Mouse (Mus musculus): ENCODE results near the gene Tyrobp.

Gene Tyrobp

GRCm38 (mm10) chr7:30443696-30444095, 30.1 kb downstream of the Tyrobp start:
- TF ChIP-seq GATA4 (IDR thresholded peaks at IDR 0.05; ENCODE audit: insufficient replicate concordance, low read length) = no peak

GRCm38 (mm10) chr7:30444154-30444970, 30.8 kb downstream of the Tyrobp start:
- no peak for TF ChIP-seq GATA4 (IDR thresholded peaks at IDR 0.05; ENCODE audit: insufficient replicate concordance, low read length)

GRCm38 (mm10) chr7:30444971-30445751, 31.6 kb downstream of the Tyrobp start, which contains the start of gene Aplp1:
Gene Aplp1, minus strand, starts transcription at chr7:30445535.
- no peak for TF ChIP-seq GATA4 (IDR thresholded peaks at IDR 0.05; ENCODE audit: insufficient replicate concordance, low read length)

GRCm38 (mm10) chr7:30450241-30450640, 36.7 kb downstream of the Tyrobp start:
- no peak for TF ChIP-seq GATA4 (IDR thresholded peaks at IDR 0.05; ENCODE audit: insufficient replicate concordance, low read length)

GRCm38 (mm10) chr7:30453327-30453726, 39.8 kb downstream of the Tyrobp start:
- TF ChIP-seq GATA4 (IDR thresholded peaks at IDR 0.05; ENCODE audit: insufficient replicate concordance, low read length) = no peak

- TF ChIP-seq GATA4 (IDR thresholded peaks at IDR 0.05; ENCODE audit: insufficient replicate concordance, low read length) = no peak
These were observed 40.2 kb downstream of the Tyrobp start for GRCm38 (mm10) chr7:30453766-30454165.

GRCm38 (mm10) chr7:30454259-30454658, 40.7 kb downstream of the Tyrobp start:
- no peak for TF ChIP-seq GATA4 (IDR thresholded peaks at IDR 0.05; ENCODE audit: insufficient replicate concordance, low read length)

GRCm38 (mm10) chr7:30456487-30456886, 42.9 kb downstream of the Tyrobp start:
- no peak for TF ChIP-seq GATA4 (IDR thresholded peaks at IDR 0.05; ENCODE audit: insufficient replicate concordance, low read length)

- no peak for TF ChIP-seq GATA4 (IDR thresholded peaks at IDR 0.05; ENCODE audit: insufficient replicate concordance, low read length)
These were observed 43.5 kb downstream of the Tyrobp start for GRCm38 (mm10) chr7:30456911-30457628.

- no peak for TF ChIP-seq GATA4 (IDR thresholded peaks at IDR 0.05; ENCODE audit: insufficient replicate concordance, low read length)
These were observed 44.2 kb downstream of the Tyrobp start, which contains the start of the genes Kirrel2 and Nphs1 for GRCm38 (mm10) chr7:30457629-30458330. Gene Kirrel2, minus strand, starts transcription at chr7:30457690. Gene Nphs1, plus strand, starts transcription at chr7:30458315.

GRCm38 (mm10) chr7:30459484-30459883, 45.9 kb downstream of the Tyrobp start:
- TF ChIP-seq GATA4 (IDR thresholded peaks at IDR 0.05; ENCODE audit: insufficient replicate concordance, low read length) = no peak

GRCm38 (mm10) chr7:30463568-30463967, 50.0 kb downstream of the Tyrobp start:
- no peak for TF ChIP-seq GATA4 (IDR thresholded peaks at IDR 0.05; ENCODE audit: insufficient replicate concordance, low read length)

GRCm38 (mm10) chr7:30463996-30464395, 50.4 kb downstream of the Tyrobp start:
- no peak for TF ChIP-seq GATA4 (IDR thresholded peaks at IDR 0.05; ENCODE audit: insufficient replicate concordance, low read length)

GRCm38 (mm10) chr7:30464816-30465300, 51.3 kb downstream of the Tyrobp start:
- TF ChIP-seq GATA4 (IDR thresholded peaks at IDR 0.05; ENCODE audit: insufficient replicate concordance, low read length) = no peak
